Mouse (Mus musculus): ENCODE measurements around the gene Lgals2.

DNA sequence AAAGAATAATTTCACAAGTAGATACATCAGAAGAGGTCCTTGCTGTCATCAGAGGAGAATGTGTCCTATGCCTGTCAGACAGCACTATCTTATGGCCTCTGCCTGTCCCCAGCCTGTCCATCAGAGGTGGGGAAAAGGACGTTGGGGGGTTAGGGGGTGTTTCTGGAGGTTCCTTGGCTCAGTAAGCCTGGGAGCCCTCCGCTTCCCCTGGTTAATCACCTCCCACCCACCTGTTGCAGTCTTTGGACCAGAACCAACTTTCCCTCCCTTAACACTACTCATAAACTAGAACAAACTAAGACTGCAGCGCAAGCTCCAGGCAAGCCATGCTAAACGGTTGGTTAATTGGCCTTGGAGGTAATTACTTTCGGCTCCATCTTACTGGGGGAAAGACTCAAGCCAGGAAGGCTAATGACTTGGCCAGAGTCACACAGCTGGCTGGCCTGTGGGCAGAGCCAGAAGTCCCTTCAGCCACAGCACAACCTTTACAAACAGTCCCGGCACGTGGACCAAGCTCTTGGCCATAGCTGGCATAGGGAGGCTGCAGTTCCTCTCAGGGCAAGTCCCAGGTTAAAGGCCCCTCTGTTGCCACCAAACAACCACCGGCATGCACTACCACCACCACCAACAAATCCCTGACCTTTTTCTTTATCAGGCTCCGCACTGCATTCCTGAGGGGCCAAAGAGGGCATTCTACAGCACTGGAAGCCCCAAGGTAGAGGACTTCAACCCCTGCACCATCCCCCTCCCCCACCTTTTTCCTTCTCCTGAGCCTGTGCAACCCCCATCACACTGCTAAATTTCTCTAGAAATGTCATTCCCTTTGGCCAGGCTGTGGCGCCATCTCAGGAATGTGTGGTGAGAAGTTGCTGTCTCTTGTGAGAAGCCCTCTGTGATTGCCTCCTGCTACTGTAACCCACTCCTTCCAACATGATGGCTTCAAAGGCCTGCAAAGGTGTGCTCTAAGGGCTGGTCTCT, 24.3 kb downstream of the Lgals2 start:
- TF ChIP-seq POLR2A (IDR thresholded peaks at IDR 0.05; ENCODE audit: low read depth, low read length): no peak
- no peak for TF ChIP-seq CTCF (IDR thresholded peaks at IDR 0.05; ENCODE audit: extremely low read depth, insufficient read depth, insufficient read length, insufficient replicate concordance)
